Mouse (Mus musculus) E14TG2a.4 (cell line): Measurements from ENCODE around the gene Akr1d1.

Source experiments
- CTCF ChIP-seq: conservative IDR thresholded peaks from 2 replicates; pipeline ENCODE4 v1.5.1; 2014; ENCODE audit warnings: low read length
- POU5F1 ChIP-seq: IDR thresholded peaks from 2 replicates; pipeline ENCODE4 v1.6.1; 2014; ENCODE audit warnings: low read length, borderline replicate concordance

- no peak for TF ChIP-seq CTCF
- no peak for TF ChIP-seq POU5F1
These were observed 43.0 kb downstream of the Akr1d1 start for GRCm38 (mm10) chr6:37572935-37573334.
